Mouse (Mus musculus): ENCODE measurements around the gene Wbp4.

GRCm38 (mm10) chr14:79507846-79508245 is 26.5 kb upstream of the Wbp4 start:
- TF ChIP-seq CTCF (IDR thresholded peaks at IDR 0.05): no peak
- no peak for TF ChIP-seq POLR2A (IDR thresholded peaks at IDR 0.05; ENCODE audit: insufficient read depth, low read depth, low read length)

Measured in heart, adult 2 months (tissue).